Mouse (Mus musculus): ENCODE measurements around the gene Il6ra.

Il6ra gene

GRCm38 (mm10) chr3:89908836-89909235 lies 4.2 kb downstream of the Il6ra start:
- no peak for DNase-seq

GRCm38 (mm10) chr3:89907846-89908245 lies 5.2 kb downstream of the Il6ra start:
- no peak for DNase-seq

- DNase-seq = no peak
Observed at GRCm38 (mm10) chr3:89899511-89899908, 13.5 kb downstream of the Il6ra start.

- peak; percentile 44 for DNase-seq
Observed at GRCm38 (mm10) chr3:89898870-89899510, 14.0 kb downstream of the Il6ra start.

GRCm38 (mm10) chr3:89898011-89898410 lies 15.0 kb downstream of the Il6ra start:
- no peak for DNase-seq

GRCm38 (mm10) chr3:89897204-89897796 lies 15.7 kb downstream of the Il6ra start:
- DNase-seq = no peak

- no peak for DNase-seq
Observed at GRCm38 (mm10) chr3:89896571-89896970, 16.4 kb downstream of the Il6ra start.

- DNase-seq = no peak
Observed at GRCm38 (mm10) chr3:89892517-89893106, 20.4 kb downstream of the Il6ra start.

GRCm38 (mm10) chr3:89891696-89892095 lies 21.3 kb downstream of the Il6ra start:
- no peak for DNase-seq

GRCm38 (mm10) chr3:89889841-89890430 lies 23.1 kb downstream of the Il6ra start:
- DNase-seq = no peak

GRCm38 (mm10) chr3:89887582-89888230 lies 25.3 kb downstream of the Il6ra start:
- no peak for DNase-seq

GRCm38 (mm10) chr3:89885766-89886165 lies 27.2 kb downstream of the Il6ra start:
- DNase-seq = no peak

GRCm38 (mm10) chr3:89883582-89884041 lies 29.4 kb downstream of the Il6ra start:
- DNase-seq = no peak

GRCm38 (mm10) chr3:89882556-89883181 lies 30.3 kb downstream of the Il6ra start:
- DNase-seq = no peak

GRCm38 (mm10) chr3:89880036-89880851 lies 32.8 kb downstream of the Il6ra start:
- DNase-seq = no peak

- no peak for DNase-seq
Observed at GRCm38 (mm10) chr3:89879326-89879725, 33.7 kb downstream of the Il6ra start.

GRCm38 (mm10) chr3:89878456-89878855 lies 34.5 kb downstream of the Il6ra start:
- no peak for DNase-seq

- DNase-seq = no peak
Observed at GRCm38 (mm10) chr3:89877129-89877528, 35.9 kb downstream of the Il6ra start.

GRCm38 (mm10) chr3:89876469-89876868 lies 36.5 kb downstream of the Il6ra start:
- no peak for DNase-seq

GRCm38 (mm10) chr3:89875781-89876180 lies 37.2 kb downstream of the Il6ra start:
- DNase-seq = no peak

- DNase-seq = no peak
Observed at GRCm38 (mm10) chr3:89875021-89875420, 38.0 kb downstream of the Il6ra start.

GRCm38 (mm10) chr3:89874076-89874475 lies 38.9 kb downstream of the Il6ra start:
- DNase-seq = no peak
